Mouse (Mus musculus): ENCODE data around the gene Col1a2. TPM values are rescaled to one million over a fixed set of nuclear protein-coding genes. Genes with fewer than 3 reads are reported as not detected.
A peak's percentile ranks its signal among the peaks of the same experiment; 100 is the strongest.

The Col1a2 gene
- polyA plus RNA-seq, 1 experiment from 2014 or later, result 2,269 TPM

DNA sequence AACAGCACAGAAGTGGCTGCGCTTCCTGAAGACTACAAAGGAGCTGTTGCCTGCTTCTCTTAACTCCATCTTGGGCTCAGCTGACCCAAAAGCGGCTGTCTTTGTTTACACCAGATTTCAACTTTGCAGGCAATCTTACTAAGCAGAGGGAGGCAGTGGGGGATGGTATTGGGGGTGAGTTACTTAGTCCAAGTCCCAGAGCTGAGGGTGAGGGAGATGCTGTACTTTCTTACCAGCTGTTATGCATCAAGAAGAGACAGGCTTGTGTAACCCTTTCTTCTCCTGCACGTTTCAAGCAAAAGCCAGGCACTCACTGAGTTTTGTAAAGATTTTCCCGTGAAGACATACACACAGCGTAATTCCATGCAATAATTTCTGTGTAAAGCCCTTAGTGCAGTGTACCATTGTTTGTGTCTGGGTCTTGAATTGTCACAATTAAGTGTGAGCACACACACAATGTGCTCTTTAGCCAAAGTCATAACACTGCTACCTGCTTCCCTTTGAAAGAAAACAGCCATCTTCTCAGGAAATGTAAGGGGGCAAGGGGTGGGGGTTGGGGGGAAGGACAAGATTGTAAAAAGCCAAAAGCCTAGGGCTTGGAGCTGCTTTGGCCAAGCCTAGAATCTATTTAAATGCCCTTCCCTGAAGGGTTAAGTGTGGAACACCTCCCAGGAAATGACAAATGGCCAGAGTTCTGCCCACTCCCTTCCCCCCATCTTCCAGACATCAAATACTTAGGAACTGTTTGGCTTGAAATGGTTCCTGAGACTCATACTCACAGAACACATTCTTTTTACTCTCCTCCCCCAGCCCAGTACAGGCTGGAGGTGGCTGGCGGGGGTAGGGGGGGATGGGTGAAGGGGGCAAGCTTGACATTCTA is 15.0 kb upstream of the Col1a2 start:
- Histone ChIP-seq H3K9me3 (replicated peaks) (no peaks in the 10 kb centered on the region), H3K9ac (no peak overlapping the region), H3K4me3 (replicated peaks) (peak overlapping the region; percentile 22), H3K4me1 (peaks cover 32% of the 10 kb centered on the region), H3K27me3 (no peaks in the 10 kb centered on the region), H3K27ac (replicated peaks) (peak overlapping the region; percentile 96), H3K36me3 (no peaks in the 10 kb centered on the region), H3K4me2 (replicated peaks) (peak overlapping the region; percentile 41)
- peak; percentile 89 for ATAC-seq (ENCODE audit: insufficient number of reproducible peaks, low FRiP score, low TSS enrichment, low read depth)
- WGBS, result 16% methylated on average over 6 of the region's 6 CpGs

DNA sequence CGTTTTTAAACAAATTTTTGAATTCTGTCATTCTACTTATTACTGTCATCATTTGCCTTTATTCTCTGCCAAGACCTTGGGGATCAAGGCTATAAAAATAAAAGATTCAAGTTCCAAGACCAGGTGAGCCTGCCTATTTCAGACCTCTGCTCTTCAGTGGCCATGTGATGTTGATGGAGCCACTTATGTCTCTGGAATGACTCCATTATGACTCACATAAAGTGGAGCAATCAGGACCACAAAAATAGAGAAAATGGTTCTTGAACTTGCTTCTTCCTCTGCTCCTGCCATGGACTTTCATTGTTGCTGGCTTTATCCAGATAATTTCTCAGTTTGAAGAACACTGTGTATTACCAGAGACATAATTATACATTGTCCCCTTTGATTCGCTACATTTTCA is 10.9 kb upstream of the Col1a2 start:
- 67% methylated on average over 2 of the region's 2 CpGs for whole genome bisulfite sequencing
- H3K27me3 ChIP-seq, result no peaks in the 10 kb centered on the region
- no peak overlapping the region for H3K27ac ChIP-seq (replicated peaks)
- no peaks in the 10 kb centered on the region for H3K36me3 ChIP-seq
- no peak overlapping the region for H3K4me3 ChIP-seq (replicated peaks)
- H3K4me1 ChIP-seq, result peaks cover 13% of the 10 kb centered on the region; the same call in 1 of the 2 replicates
- no peak overlapping the region for H3K4me2 ChIP-seq (replicated peaks)
- H3K9me3 ChIP-seq (replicated peaks), result no peaks in the 10 kb centered on the region
- H3K9ac ChIP-seq, result no peak overlapping the region
- no peak for ATAC-seq (ENCODE audit: insufficient number of reproducible peaks, low FRiP score, low TSS enrichment, low read depth)

DNA sequence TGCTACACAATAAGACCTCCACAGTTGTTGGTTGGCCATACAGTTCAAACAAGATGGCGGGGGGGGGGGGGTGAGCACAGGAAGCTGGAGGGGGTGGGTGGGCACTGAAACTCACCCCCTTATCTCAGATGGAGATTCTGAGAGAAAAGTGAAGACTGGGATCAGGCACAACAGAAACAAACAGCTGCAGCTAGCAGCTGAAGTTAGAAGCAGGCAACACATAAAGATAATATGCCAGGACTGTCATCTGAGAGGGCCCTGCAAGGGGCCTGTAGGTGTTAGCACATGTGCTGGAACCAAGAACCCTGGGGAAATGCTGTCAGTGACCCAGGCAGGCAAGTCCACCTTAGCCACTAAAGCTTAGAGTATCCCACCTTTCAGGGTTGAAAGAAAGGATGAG is 8.2 kb upstream of the Col1a2 start:
- Histone ChIP-seq H3K27ac (replicated peaks) (no peak overlapping the region), H3K4me1 (no peaks in the 10 kb centered on the region), H3K9me3 (replicated peaks) (no peaks in the 10 kb centered on the region), H3K9ac (no peak overlapping the region), H3K36me3 (no peaks in the 10 kb centered on the region), H3K4me2 (replicated peaks) (no peak overlapping the region), H3K4me3 (replicated peaks) (no peak overlapping the region), H3K27me3 (no peaks in the 10 kb centered on the region)
- 86% methylated on average over 1 of the region's 1 CpGs for WGBS
- no peak for ATAC-seq (ENCODE audit: insufficient number of reproducible peaks, low FRiP score, low TSS enrichment, low read depth)

DNA sequence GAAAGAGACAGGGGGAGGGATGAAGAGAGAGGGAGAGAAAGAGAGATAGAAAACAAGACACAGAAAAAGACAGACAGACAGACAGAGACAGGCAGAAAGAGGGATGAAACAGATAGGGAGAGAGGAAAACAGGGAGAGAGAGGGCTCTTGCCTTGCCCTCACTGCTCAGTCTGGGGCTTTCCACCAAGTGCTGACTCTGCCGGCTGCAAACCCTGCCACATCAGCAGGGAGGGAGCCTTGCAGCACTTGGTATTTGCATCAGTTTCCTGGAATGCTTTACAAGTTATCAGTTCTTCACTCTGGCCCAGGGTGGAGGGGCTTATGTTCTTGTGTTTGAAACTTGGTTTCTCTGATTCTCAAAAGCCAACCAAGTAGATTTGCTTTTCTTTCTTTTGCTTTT is 1.5 kb upstream of the Col1a2 start:
- Histone ChIP-seq H3K27ac (replicated peaks) (peak overlapping the region; percentile 51), H3K4me3 (replicated peaks) (no peak overlapping the region), H3K36me3 (no peaks in the 10 kb centered on the region), H3K9me3 (replicated peaks) (no peaks in the 10 kb centered on the region), H3K4me1 (peaks cover 11% of the 10 kb centered on the region), H3K9ac (no peak overlapping the region), H3K4me2 (replicated peaks) (no peak overlapping the region), H3K27me3 (no peaks in the 10 kb centered on the region)
- ATAC-seq (ENCODE audit: insufficient number of reproducible peaks, low FRiP score, low TSS enrichment, low read depth), result no peak
- WGBS, result 5% methylated on average over 1 of the region's 1 CpGs

DNA sequence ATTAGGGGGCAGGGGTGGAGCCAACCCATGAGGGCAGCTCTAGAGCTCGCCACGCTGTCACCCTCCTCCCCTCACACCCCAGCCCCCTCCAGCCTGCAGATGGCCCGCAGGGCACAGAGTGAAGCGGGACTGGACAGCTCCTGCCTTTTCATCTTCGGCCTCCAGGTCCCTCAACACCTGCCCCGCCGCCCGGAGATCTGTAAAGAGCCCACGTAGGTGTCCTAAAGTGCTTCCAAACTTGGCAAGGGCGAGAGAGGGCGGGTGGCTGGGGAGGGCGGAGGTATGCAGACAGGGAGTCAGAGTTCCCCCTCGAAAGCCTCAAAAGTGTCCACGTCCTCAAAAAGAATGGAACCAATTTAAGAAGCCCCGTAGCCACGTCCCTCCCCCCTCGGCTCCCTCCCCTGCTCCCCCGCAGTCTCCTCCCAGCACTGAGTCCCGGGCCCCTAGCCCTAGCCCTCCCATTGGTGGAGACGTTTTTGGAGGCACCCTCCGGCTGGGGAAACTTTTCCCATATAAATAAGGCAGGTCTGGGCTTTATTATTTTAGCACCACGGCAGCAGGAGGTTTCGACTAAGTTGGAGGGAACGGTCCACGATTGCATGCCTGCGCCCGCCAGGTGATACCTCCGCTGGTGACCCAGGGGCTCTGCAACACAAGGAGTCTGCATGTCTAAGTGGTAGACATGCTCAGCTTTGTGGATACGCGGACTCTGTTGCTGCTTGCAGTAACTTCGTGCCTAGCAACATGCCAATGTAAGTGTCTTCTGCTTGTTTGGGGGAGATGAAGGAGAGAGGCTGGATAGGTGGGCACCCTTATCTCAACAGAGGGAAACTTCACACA is 764 bp downstream of the Col1a2 start:
- H3K27me3 ChIP-seq, result no peaks in the 10 kb centered on the region
- H3K36me3 ChIP-seq, result peaks cover 2% of the 10 kb centered on the region; the same call in 1 of the 2 replicates
- peak overlapping the region; percentile 54 for H3K4me3 ChIP-seq (replicated peaks)
- under 1% methylated on average over 31 of the region's 31 CpGs for WGBS
- H3K9me3 ChIP-seq (replicated peaks), result no peaks in the 10 kb centered on the region
- H3K4me1 ChIP-seq, result peaks cover 13% of the 10 kb centered on the region
- peak overlapping the region; percentile 71 for H3K4me2 ChIP-seq (replicated peaks)
- ATAC-seq (ENCODE audit: insufficient number of reproducible peaks, low FRiP score, low TSS enrichment, low read depth), result peak; percentile 97
- H3K27ac ChIP-seq (replicated peaks), result peak overlapping the region; percentile 96
- peak overlapping the region; percentile 64 for H3K9ac ChIP-seq

DNA sequence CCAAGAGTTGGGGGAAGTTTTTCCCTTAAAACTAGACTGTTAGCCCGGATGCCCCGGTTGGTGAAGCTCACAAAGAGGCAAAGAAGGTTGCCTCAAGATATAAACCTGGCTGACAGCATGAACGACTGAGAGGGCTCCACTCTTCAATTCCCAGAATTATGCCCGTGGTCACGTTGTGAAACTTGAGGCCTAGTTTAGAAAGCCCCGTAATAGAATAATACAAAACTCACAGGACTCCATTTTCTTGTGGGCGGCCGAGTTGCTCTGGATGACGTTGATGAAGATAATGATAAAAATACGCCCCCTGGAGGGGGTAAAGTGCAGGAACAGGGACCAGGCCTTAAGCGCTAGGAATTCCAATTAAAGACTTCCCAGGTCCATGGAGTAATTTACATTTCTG is 1.5 kb downstream of the Col1a2 start:
- Histone ChIP-seq H3K4me2 (replicated peaks) (peak overlapping the region; percentile 71), H3K27ac (replicated peaks) (peak overlapping the region; percentile 96), H3K27me3 (no peaks in the 10 kb centered on the region), H3K9me3 (replicated peaks) (no peaks in the 10 kb centered on the region), H3K9ac (peak overlapping the region; percentile 64), H3K36me3 (peaks cover 5% of the 10 kb centered on the region; the same call in 1 of the 2 replicates), H3K4me1 (peaks cover 16% of the 10 kb centered on the region), H3K4me3 (replicated peaks) (peak overlapping the region; percentile 54)
- WGBS, result 2% methylated on average over 11 of the region's 11 CpGs
- no peak for ATAC-seq (ENCODE audit: insufficient number of reproducible peaks, low FRiP score, low TSS enrichment, low read depth)

DNA sequence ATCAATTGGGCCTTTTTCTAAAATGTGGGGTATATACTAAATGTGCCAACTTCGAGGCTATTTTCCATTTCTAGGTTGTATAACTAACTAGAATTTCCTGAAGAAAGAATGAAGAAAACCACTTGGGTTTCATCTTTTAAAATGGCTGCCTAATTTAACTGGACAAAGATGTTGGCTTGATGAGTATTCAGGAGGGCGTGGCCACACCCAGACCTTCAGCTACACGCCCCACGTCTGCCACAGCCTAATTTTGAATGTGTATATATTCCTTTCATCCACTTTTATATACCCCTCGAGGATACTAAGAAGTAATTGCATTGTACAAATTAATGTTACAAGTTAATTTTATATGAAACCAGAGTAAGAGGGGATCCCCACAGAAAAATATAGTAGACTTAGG is 2.2 kb downstream of the Col1a2 start:
- peak overlapping the region; percentile 54 for H3K4me3 ChIP-seq (replicated peaks)
- no peak for ATAC-seq (ENCODE audit: insufficient number of reproducible peaks, low FRiP score, low TSS enrichment, low read depth)
- H3K27ac ChIP-seq (replicated peaks), result peak overlapping the region; percentile 96
- H3K9ac ChIP-seq, result peak overlapping the region; percentile 64; the same call in 1 of the 2 replicates
- H3K4me2 ChIP-seq (replicated peaks), result peak overlapping the region; percentile 71
- no peaks in the 10 kb centered on the region for H3K27me3 ChIP-seq
- H3K4me1 ChIP-seq, result peaks cover 16% of the 10 kb centered on the region
- peaks cover 5% of the 10 kb centered on the region; the same call in 1 of the 2 replicates for H3K36me3 ChIP-seq
- H3K9me3 ChIP-seq (replicated peaks), result no peaks in the 10 kb centered on the region
- 39% methylated on average over 5 of the region's 5 CpGs for WGBS

DNA sequence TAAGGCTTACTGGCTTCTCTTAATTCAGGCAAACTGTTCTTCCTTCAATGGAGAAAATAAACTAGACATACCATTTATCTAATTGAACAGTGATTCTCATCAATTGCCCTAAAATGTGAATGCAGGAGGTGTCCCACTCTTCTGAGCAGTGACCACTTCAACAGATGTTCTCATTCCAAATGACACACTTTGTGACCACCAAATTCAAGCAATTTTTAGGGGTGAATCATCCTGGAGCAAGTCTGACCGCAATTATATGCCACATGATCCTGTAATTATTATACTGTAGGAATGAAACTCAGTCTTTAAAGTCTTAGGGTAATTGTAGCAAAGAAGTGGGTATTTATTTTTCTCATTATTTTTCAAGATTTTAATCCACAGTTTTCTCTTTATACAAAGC is 2.7 kb downstream of the Col1a2 start:
- no peaks in the 10 kb centered on the region for H3K27me3 ChIP-seq
- H3K4me2 ChIP-seq (replicated peaks), result peak overlapping the region; percentile 71
- peak overlapping the region; percentile 54 for H3K4me3 ChIP-seq (replicated peaks)
- 0 out of 2 replicates have a peak overlapping the region, but pooled peaks have one; percentile 17 for H3K27ac ChIP-seq (replicated peaks)
- 27% methylated on average over 1 of the region's 1 CpGs for WGBS
- peaks cover 8% of the 10 kb centered on the region; the same call in 1 of the 2 replicates for H3K36me3 ChIP-seq
- peaks cover 16% of the 10 kb centered on the region for H3K4me1 ChIP-seq
- H3K9me3 ChIP-seq (replicated peaks), result no peaks in the 10 kb centered on the region
- no peak for ATAC-seq (ENCODE audit: insufficient number of reproducible peaks, low FRiP score, low TSS enrichment, low read depth)
- H3K9ac ChIP-seq, result peak overlapping the region; percentile 10; the same call in 1 of the 2 replicates

DNA sequence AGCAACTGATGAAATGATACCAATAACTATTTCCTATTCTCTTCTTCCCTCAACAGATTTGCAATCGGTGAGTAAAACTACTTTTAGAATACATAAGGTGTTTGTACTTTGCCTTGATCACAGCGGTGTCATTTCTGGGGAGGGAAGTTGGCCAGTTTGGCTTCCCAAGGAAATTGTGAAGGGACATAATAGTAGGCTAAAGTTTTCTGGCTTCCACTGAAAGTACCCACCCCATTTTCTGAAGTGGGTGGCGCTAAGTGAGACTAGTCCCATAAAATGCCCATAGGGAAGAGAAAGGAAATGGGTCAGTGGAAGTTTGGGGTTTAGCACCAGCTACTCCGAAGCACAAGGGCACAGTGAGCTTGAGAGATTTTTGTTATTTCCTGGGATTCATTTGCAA is 3.7 kb downstream of the Col1a2 start:
- WGBS, result 61% methylated on average over 4 of the region's 4 CpGs
- no peak overlapping the region for H3K27ac ChIP-seq (replicated peaks)
- H3K4me2 ChIP-seq (replicated peaks), result peak overlapping the region; percentile 71
- no peaks in the 10 kb centered on the region for H3K9me3 ChIP-seq (replicated peaks)
- H3K27me3 ChIP-seq, result no peaks in the 10 kb centered on the region
- peaks cover 16% of the 10 kb centered on the region for H3K4me1 ChIP-seq
- H3K4me3 ChIP-seq (replicated peaks), result peak overlapping the region; percentile 54
- peaks cover 13% of the 10 kb centered on the region; the same call in 1 of the 2 replicates for H3K36me3 ChIP-seq
- ATAC-seq (ENCODE audit: insufficient number of reproducible peaks, low FRiP score, low TSS enrichment, low read depth), result no peak
- H3K9ac ChIP-seq, result no peak overlapping the region

DNA sequence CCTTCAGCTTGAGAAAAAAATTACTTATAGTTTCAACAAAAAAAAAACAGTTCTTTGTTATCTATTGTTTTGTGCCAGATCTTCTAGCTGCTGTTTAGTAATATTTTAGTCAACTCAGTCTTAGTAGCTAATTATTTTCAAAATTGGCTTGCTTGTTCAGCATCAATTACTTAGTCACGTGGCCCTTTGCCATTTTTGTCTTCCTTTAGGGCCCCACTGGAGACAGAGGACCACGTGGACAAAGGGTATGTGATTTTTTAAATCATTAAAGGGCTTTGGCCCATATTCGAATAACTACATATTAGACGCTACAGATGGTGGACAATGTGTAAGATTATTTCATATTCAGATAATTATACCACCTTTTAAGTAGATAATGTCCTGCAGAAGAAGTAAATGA is 4.8 kb downstream of the Col1a2 start:
- WGBS, result 68% methylated on average over 4 of the region's 4 CpGs
- no peak overlapping the region for H3K9ac ChIP-seq
- no peak overlapping the region for H3K27ac ChIP-seq (replicated peaks)
- H3K4me2 ChIP-seq (replicated peaks), result peak overlapping the region; percentile 35
- no peaks in the 10 kb centered on the region for H3K27me3 ChIP-seq
- peaks cover 13% of the 10 kb centered on the region; the same call in 1 of the 2 replicates for H3K36me3 ChIP-seq
- no peak for ATAC-seq (ENCODE audit: insufficient number of reproducible peaks, low FRiP score, low TSS enrichment, low read depth)
- peaks cover 13% of the 10 kb centered on the region for H3K4me1 ChIP-seq
- H3K4me3 ChIP-seq (replicated peaks), result no peak overlapping the region
- no peaks in the 10 kb centered on the region for H3K9me3 ChIP-seq (replicated peaks)

DNA sequence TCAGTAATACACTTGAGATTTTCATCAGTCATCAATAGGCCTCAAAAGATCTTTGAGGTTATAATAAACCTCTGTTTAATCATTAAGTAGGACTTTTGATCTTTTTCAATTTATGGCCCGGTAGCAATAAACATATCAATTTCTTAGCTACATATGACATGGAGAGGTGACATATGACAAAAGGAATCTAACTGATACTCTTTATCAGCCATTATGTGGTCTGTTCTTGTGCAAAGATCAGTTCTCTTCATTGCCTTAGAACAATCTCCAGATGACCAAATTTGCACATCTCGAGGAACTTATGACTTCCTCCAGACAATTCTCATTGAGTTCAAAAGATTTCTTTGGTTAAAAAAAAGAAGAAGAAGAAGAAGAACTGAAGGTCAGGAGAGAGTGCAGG is 10.1 kb downstream of the Col1a2 start:
- Histone ChIP-seq H3K36me3 (peaks cover 48% of the 10 kb centered on the region), H3K4me2 (replicated peaks) (no peak overlapping the region), H3K9me3 (replicated peaks) (no peaks in the 10 kb centered on the region), H3K27me3 (no peaks in the 10 kb centered on the region), H3K4me3 (replicated peaks) (no peak overlapping the region), H3K4me1 (peaks cover 18% of the 10 kb centered on the region), H3K27ac (replicated peaks) (no peak overlapping the region), H3K9ac (no peak overlapping the region)
- no peak for ATAC-seq (ENCODE audit: insufficient number of reproducible peaks, low FRiP score, low TSS enrichment, low read depth)
- WGBS, result 80% methylated on average over 2 of the region's 2 CpGs

Measured in embryonic facial prominence, embryonic 15.5 days (tissue).